Mouse (Mus musculus) layer of hippocampus, adult 11-12 months (tissue): ENCODE data around the gene Stkld1.

Experiments used
- DNase-seq: peaks from one replicate; pipeline ENCODE4 v3.0.0; 2022; ENCODE audit warnings: low spot score

The Stkld1 gene

GRCm38 (mm10) chr2:26915927-26916728 lies 17.7 kb upstream of the Stkld1 start, which contains the start of the genes Surf2 and Surf1:
Gene Surf2, plus strand, starts transcription at chr2:26916367.
Gene Surf1, minus strand, starts transcription at chr2:26916530.
- peak; percentile 84 for DNase-seq

GRCm38 (mm10) chr2:26916738-26917137 lies 17.1 kb upstream of the Stkld1 start:
- no peak for DNase-seq

GRCm38 (mm10) chr2:26919684-26920083 lies 14.2 kb upstream of the Stkld1 start:
- no peak for DNase-seq

GRCm38 (mm10) chr2:26920190-26920855 lies 13.5 kb upstream of the Stkld1 start:
- no peak for DNase-seq

- DNase-seq, result no peak
Observed at GRCm38 (mm10) chr2:26921784-26922183, 12.1 kb upstream of the Stkld1 start.

- DNase-seq, result no peak
Observed at GRCm38 (mm10) chr2:26927745-26928476, 5.9 kb upstream of the Stkld1 start.

- DNase-seq, result peak; percentile 81
Observed at GRCm38 (mm10) chr2:26930390-26930789, 3.5 kb upstream of the Stkld1 start.

GRCm38 (mm10) chr2:26932473-26933303 lies 1.2 kb upstream of the Stkld1 start:
- DNase-seq, result peak; percentile 27

GRCm38 (mm10) chr2:26935286-26935685 lies 1.4 kb downstream of the Stkld1 start:
- DNase-seq, result no peak

GRCm38 (mm10) chr2:26936425-26936824 lies 2.6 kb downstream of the Stkld1 start:
- no peak for DNase-seq

GRCm38 (mm10) chr2:26941539-26941938 lies 7.7 kb downstream of the Stkld1 start:
- DNase-seq, result no peak

- no peak for DNase-seq
Observed at GRCm38 (mm10) chr2:26943253-26943652, 9.4 kb downstream of the Stkld1 start.

GRCm38 (mm10) chr2:26950411-26950810 lies 16.6 kb downstream of the Stkld1 start:
- DNase-seq, result no peak

- no peak for DNase-seq
Observed at GRCm38 (mm10) chr2:26951346-26951905, 17.6 kb downstream of the Stkld1 start.

GRCm38 (mm10) chr2:26952193-26952592 lies 18.3 kb downstream of the Stkld1 start:
- no peak for DNase-seq

GRCm38 (mm10) chr2:26952866-26953265 lies 19.0 kb downstream of the Stkld1 start:
- no peak for DNase-seq

- DNase-seq, result no peak
Observed at GRCm38 (mm10) chr2:26954735-26955395, 21.0 kb downstream of the Stkld1 start.

- DNase-seq, result no peak
Observed at GRCm38 (mm10) chr2:26956811-26957487, 23.1 kb downstream of the Stkld1 start.

GRCm38 (mm10) chr2:26957488-26957859 lies 23.6 kb downstream of the Stkld1 start:
- no peak for DNase-seq

GRCm38 (mm10) chr2:26960756-26961155 lies 26.9 kb downstream of the Stkld1 start:
- DNase-seq, result no peak
